Mouse (Mus musculus) heart, postnatal 0 days (tissue): ENCODE measurements around the gene Kcnj12. TPM values are rescaled to one million over a fixed set of nuclear protein-coding genes. Genes with fewer than 3 reads are reported as not detected.

Experiments used
- ATAC-seq: fragments of 200-750 bp; cut with Nextera tagmentation; 2 replicates; pipeline ENCODE4 v1.8.0; 2017; ENCODE audit warnings: low read depth, moderate number of reproducible peaks, moderate library complexity; ENCODE audit not compliant: insufficient read depth
- DNase-seq: peaks from one replicate; pipeline ENCODE4 v3.0.0-alpha.2; 2016; ENCODE audit warnings: low spot score
- H3K27ac ChIP-seq: fragments of 300-500 bp; sonication (generic); 2 replicates; pipeline ENCODE4 v1.5.1; 2014; ENCODE audit warnings: low read depth, mild to moderate bottlenecking
- H3K27me3 ChIP-seq: fragments of 300-500 bp; sonication (generic); 2 replicates; pipeline ENCODE4 v1.6.1; 2014; ENCODE audit warnings: low read length, mixed read lengths; ENCODE audit not compliant: control insufficient read depth, insufficient read depth
- H3K36me3 ChIP-seq: fragments of 300-500 bp; sonication (generic); replicated peaks from 2 replicates; pipeline ENCODE4 v1.6.1; 2014; ENCODE audit warnings: low read length, mixed read lengths; ENCODE audit not compliant: control insufficient read depth, insufficient read depth
- H3K4me1 ChIP-seq: fragments of 300-500 bp; sonication (generic); 2 replicates; pipeline ENCODE4 v1.6.1; 2014; ENCODE audit warnings: antibody characterized with exemption; ENCODE audit not compliant: control insufficient read depth, insufficient read depth
- H3K4me2 ChIP-seq: fragments of 300-500 bp; sonication (generic); 2 replicates; pipeline ENCODE4 v1.6.1; 2014; ENCODE audit warnings: low read depth, mild to moderate bottlenecking, low read length, moderate library complexity
- H3K4me3 ChIP-seq: fragments of 300-500 bp; sonication (generic); 2 replicates; pipeline ENCODE4 v1.5.1; 2014; ENCODE audit warnings: low read depth, low read length
- H3K9ac ChIP-seq: fragments of 300-500 bp; sonication (generic); replicated peaks from 2 replicates; pipeline ENCODE4 v1.6.1; 2014; ENCODE audit warnings: low read depth, low read length, mixed read lengths
- H3K9me3 ChIP-seq: fragments of 300-500 bp; sonication (generic); replicated peaks from 2 replicates; pipeline ENCODE4 v1.6.1; 2016; ENCODE audit warnings: low read length; ENCODE audit not compliant: control insufficient read depth
- CTCF ChIP-seq: IDR thresholded peaks from 2 replicates; pipeline ENCODE4 v1.5.1; 2016; ENCODE audit warnings: antibody characterized with exemption, control low read depth, low read depth
- EP300 ChIP-seq: IDR thresholded peaks from 2 replicates; pipeline ENCODE4 v1.6.1; 2016; ENCODE audit warnings: antibody characterized with exemption, low read depth
- WGBS: fragments of 180-500 bp; shearing (Covaris S2); extraction: QIAGEN DNeasy Blood & Tissue Kit; methylation state at CpG from one replicate; pipeline ENCODE4 v1.1.7; 2014; 5-methylcytosine and 5-hydroxymethylcytosine counted together
- polyA plus RNA-seq: library from polyadenylated mRNA; unstranded; fragments of >200 nt; fragmentation: Nextera tagmentation; extraction: Ambion mirVana; gene quantifications from 2 replicates; pipeline ENCODE4 v1.2.1, GENCODE M21; 2015
- total RNA-seq: library from RNA; depleted of rRNA; stranded (reverse); fragments of >200 nt; gene quantifications from 2 replicates; pipeline ENCODE4 v1.2.3, GENCODE M21; 2014; ENCODE audit warnings: low replicate concordance; rRNA removed

Kcnj12 gene
- 38.9 and 69.3 TPM in 2 replicates for total RNA-seq
- 9.5 and 10.8 TPM in 2 replicates for polyA plus RNA-seq

GRCm38 (mm10) chr11:61022550-61023391 is at the start of gene Kcnj12:
TSS of gene Kcnj12 (plus strand) at chr11:61022564.
- ATAC-seq (peak; percentile 25; the same call in 1 of the 2 replicates), DNase-seq (no peak)
- 1% methylated on average over 64 of the region's 81 CpGs for WGBS
- TF ChIP-seq CTCF: no peak
- no peak for TF ChIP-seq EP300
- H3K4me1 ChIP-seq: peaks cover 47% of the 10 kb centered on the region
- H3K4me2 ChIP-seq: peak within 1 kb of the TSS; percentile 68
- peaks cover 34% of the 10 kb centered on the region for H3K27me3 ChIP-seq
- peak within 1 kb of the TSS; percentile 78 for H3K4me3 ChIP-seq
- no peaks in the 10 kb centered on the region for H3K9me3 ChIP-seq
- peak within 1 kb of the TSS; percentile 66 for H3K27ac ChIP-seq
- H3K9ac ChIP-seq: peak within 1 kb of the TSS; percentile 78
- no peaks in the 10 kb centered on the region for H3K36me3 ChIP-seq

- Histone ChIP-seq H3K4me1 (peaks cover 7% of the 10 kb centered on the region; the same call in 1 of the 2 replicates), H3K9ac (no peak overlapping the region), H3K4me2 (no peak overlapping the region), H3K9me3 (no peaks in the 10 kb centered on the region), H3K27ac (no peak overlapping the region), H3K4me3 (no peak overlapping the region), H3K36me3 (no peaks in the 10 kb centered on the region), H3K27me3 (no peaks in the 10 kb centered on the region)
- DNase-seq (no peak), ATAC-seq (no peak)
- 75% methylated on average over 11 of the region's 11 CpGs for WGBS
- TF ChIP-seq CTCF: no peak
- no peak for TF ChIP-seq EP300
Observed at GRCm38 (mm10) chr11:60975097-60975496, 47.3 kb upstream of the Kcnj12 start.

GRCm38 (mm10) chr11:60976234-60976633 is 46.1 kb upstream of the Kcnj12 start:
- no peak for DNase-seq
- no peak overlapping the region for H3K4me2 ChIP-seq
- TF ChIP-seq EP300: no peak
- TF ChIP-seq CTCF: 0 out of 2 replicates have a peak, but pooled peaks have one; percentile 4
- no peaks in the 10 kb centered on the region for H3K9me3 ChIP-seq
- H3K4me3 ChIP-seq: no peak overlapping the region
- WGBS: 84% methylated on average over 2 of the region's 2 CpGs
- no peak overlapping the region for H3K9ac ChIP-seq
- no peak for ATAC-seq
- H3K27ac ChIP-seq: no peak overlapping the region
- no peaks in the 10 kb centered on the region for H3K36me3 ChIP-seq
- H3K27me3 ChIP-seq: no peaks in the 10 kb centered on the region
- H3K4me1 ChIP-seq: peaks cover 8% of the 10 kb centered on the region; the same call in 1 of the 2 replicates

- TF ChIP-seq CTCF: no peak; the same call in 1 of the 2 replicates
- TF ChIP-seq EP300: no peak
- ATAC-seq (no peak; the same call in 1 of the 2 replicates), DNase-seq (peak; percentile 23)
- 37% methylated on average over 8 of the region's 8 CpGs for WGBS
- no peaks in the 10 kb centered on the region for H3K36me3 ChIP-seq
- no peak overlapping the region for H3K4me3 ChIP-seq
- H3K9me3 ChIP-seq: no peaks in the 10 kb centered on the region
- H3K4me2 ChIP-seq: no peak overlapping the region
- H3K4me1 ChIP-seq: peaks cover 13% of the 10 kb centered on the region; the same call in 1 of the 2 replicates
- no peaks in the 10 kb centered on the region for H3K27me3 ChIP-seq
- peak overlapping the region; percentile 53; the same call in 1 of the 2 replicates for H3K27ac ChIP-seq
- H3K9ac ChIP-seq: no peak overlapping the region
Observed at GRCm38 (mm10) chr11:60976742-60977141, 45.6 kb upstream of the Kcnj12 start.

GRCm38 (mm10) chr11:60977153-60977552 is 45.2 kb upstream of the Kcnj12 start:
- H3K9ac ChIP-seq: no peak overlapping the region
- H3K27ac ChIP-seq: peak overlapping the region; percentile 53; the same call in 1 of the 2 replicates
- TF ChIP-seq CTCF (no peak), EP300 (no peak)
- H3K9me3 ChIP-seq: no peaks in the 10 kb centered on the region
- ATAC-seq (peak; percentile 63), DNase-seq (peak; percentile 39)
- 40% methylated on average over 3 of the region's 3 CpGs for WGBS
- peaks cover 17% of the 10 kb centered on the region for H3K4me1 ChIP-seq
- no peaks in the 10 kb centered on the region for H3K36me3 ChIP-seq
- H3K27me3 ChIP-seq: no peaks in the 10 kb centered on the region
- no peak overlapping the region for H3K4me2 ChIP-seq
- no peak overlapping the region for H3K4me3 ChIP-seq
